Mouse (Mus musculus): Measurements from ENCODE around the gene Sowahd.

Gene Sowahd

DNA sequence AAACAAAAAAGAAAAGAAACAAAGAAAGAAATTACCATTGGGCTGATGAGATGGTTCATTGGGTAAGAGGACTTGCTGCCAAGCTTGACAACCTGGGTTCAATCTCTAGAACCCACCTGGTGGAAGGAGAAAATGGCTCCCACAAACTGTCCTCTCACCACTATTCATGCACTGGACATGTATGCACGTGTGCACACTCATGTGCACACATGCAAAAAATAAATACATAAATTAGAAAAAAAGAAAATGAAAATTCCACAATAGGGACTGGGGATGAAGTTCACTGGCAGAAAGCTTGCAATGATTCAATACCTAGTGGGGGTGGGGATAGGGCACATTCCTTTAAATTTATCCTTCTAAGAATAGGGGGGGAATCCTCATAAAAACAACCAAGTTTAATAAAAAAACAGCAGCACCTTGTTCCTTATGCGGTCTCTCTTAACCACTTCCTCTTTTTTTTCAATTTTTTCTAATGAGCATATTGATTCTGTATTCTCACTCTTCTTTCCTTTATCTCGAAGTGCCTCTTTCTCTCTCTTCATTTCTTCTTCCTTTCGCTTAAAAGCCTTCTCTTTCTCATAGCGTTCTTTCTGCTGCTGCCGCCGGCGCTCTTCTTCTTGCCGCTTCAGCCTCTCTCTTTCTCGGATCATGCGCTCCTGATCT lies 46.6 kb downstream of the Sowahd start:
- no peak for DNase-seq

DNA sequence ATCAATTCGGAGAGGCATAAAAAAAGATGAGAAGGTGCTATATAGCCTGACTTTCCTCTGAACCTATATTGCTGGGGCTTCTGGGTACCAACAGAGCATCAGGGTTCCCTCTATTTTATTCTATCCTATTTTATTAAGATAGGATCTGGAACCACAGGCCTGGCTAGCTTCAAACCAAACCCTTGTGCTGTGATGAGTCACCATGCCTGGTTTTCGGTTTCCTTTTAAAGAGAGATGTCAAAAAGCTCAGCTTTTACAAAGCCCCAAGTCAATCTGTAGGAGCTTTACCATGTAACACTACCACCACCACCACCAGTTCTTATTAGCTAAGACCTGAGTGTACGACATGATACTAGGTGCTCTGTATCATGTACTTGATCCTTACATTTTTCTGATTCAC lies 50.0 kb downstream of the Sowahd start:
- no peak for DNase-seq

All from kidney, adult 18-20 months (tissue).